Mouse (Mus musculus) ES-E14 (cell line): ENCODE data around the gene Nrip2.

ENCODE experiments used
- HCFC1 ChIP-seq: IDR thresholded peaks from 2 replicates; pipeline ENCODE4 v1.6.1; 2012; ENCODE audit warnings: low read length, inconsistent platforms, borderline replicate concordance; ENCODE audit not compliant: insufficient read depth
- MAFK ChIP-seq: IDR thresholded peaks from 2 replicates; pipeline ENCODE4 v1.6.1; 2014; ENCODE audit warnings: mild to moderate bottlenecking, low read depth, low read length, inconsistent platforms; ENCODE audit not compliant: insufficient read depth
- ZNF384 ChIP-seq: IDR thresholded peaks from 2 replicates; pipeline ENCODE4 v1.6.1; 2012; ENCODE audit warnings: low read depth, low read length, inconsistent platforms

DNA sequence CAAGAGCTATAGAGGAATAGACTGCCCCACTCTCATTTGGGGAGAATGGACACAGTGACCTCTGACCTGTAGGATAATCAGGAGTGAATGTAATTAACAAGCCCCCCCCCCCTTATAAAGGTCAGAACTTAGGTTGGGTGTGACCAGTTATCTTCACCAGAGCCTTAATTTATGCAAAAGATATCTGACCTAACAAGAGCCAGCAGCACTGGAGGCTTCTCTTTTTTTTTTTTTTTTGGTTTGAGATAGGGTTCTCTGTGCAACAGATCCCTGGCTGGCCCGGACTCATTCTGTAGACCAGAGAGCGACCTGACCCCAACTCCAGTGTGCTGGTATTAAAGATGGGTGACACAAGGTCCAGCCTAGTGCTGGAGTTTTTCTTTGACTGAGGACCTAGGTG, 30.2 kb downstream of the Nrip2 start:
- TF ChIP-seq MAFK (no peak), ZNF384 (peak; percentile 17; the same call in 1 of the 2 replicates), HCFC1 (no peak)
